ENCODE assay signal across 20 mouse cellular contexts in the genomic region with DNA sequence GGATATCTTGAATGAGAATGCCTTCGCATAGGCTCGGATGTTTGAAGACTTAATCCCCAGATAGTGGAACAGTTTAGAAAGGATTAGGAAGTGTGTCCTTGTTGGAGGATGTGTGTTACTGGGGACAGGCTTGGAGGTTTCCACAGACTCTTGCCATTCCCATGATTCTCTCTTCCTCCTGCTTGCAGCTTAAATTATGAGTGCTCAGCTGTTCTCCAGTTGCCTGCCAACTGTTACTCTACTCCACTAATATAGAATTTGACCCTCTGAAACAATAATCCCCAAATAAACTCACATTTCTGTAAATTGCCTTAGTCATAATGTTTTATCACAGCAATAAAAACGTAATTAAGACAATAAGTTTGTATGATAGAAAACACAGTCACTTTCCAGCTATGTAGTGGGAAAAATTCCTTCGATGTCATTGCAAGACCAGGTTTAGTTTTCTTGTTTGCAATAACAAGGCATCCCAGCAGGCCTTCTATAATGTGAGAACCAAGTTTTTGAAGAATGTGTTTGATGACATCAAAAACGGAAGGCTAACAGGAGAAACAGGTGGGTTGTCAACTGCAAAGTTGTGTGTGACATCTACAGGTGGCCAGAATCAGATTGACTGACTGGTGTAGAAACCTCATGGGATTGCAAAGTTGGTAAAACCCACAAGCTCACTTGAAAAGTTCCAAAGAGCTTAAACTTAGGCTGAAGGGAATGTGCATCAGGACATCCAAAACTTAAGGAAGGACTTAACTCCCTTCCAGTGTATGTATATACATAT.
DNase-seq lines count a peak whose midpoint lies in the region; ATAC-seq and TF ChIP-seq lines count a peak whose summit lies in the region.
"Had no signal": no experiment of that assay in that cellular context is flagged by ENCODE, and none has a peak within 500 bp of the region (broad histone marks: within the 10 kb centered on the region; RNA-seq: fewer than 3 reads in every experiment).

No protein-coding gene starts in this region.

- H3K27ac ChIP-seq in embryonic facial prominence, embryonic 14.5 days (replicated peaks; ENCODE audit: low read depth, low read length): no peak overlapping the region
- no peak overlapping the region for H3K27ac ChIP-seq in embryonic facial prominence, embryonic 10.5 days (replicated peaks)
- H3K27ac ChIP-seq: embryonic facial prominence, embryonic 12.5 days; embryonic facial prominence, embryonic 15.5 days; forebrain, embryonic 10.5 days; forebrain, embryonic 12.5 days had no signal

- no peak for TF ChIP-seq POLR2A in myocyte (IDR thresholded peaks at IDR 0.05; ENCODE audit: insufficient read length, low read depth)

- no peak overlapping the region for H3ac ChIP-seq in myocyte (ENCODE audit: control insufficient read depth, insufficient read length)

- H3K4me2 ChIP-seq in embryonic facial prominence, embryonic 14.5 days (ENCODE audit: low read depth, low read length): no peak overlapping the region
- H3K4me2 ChIP-seq in myocyte (ENCODE audit: low read depth): no peak overlapping the region
- H3K4me2 ChIP-seq: embryonic facial prominence, embryonic 12.5 days; embryonic facial prominence, embryonic 15.5 days; forebrain, embryonic 12.5 days had no signal

- no peaks in the 10 kb centered on the region for H3K27me3 ChIP-seq in embryonic facial prominence, embryonic 14.5 days (replicated peaks; ENCODE audit: control insufficient read depth, insufficient read depth, low read length)
- H3K27me3 ChIP-seq in embryonic facial prominence, embryonic 10.5 days (replicated peaks; ENCODE audit: low read depth, poor library complexity, severe bottlenecking): no peaks in the 10 kb centered on the region
- H3K27me3 ChIP-seq in myocyte (ENCODE audit: control insufficient read depth, insufficient read depth, insufficient read length): no peaks in the 10 kb centered on the region
- H3K27me3 ChIP-seq: embryonic facial prominence, embryonic 12.5 days; embryonic facial prominence, embryonic 15.5 days; forebrain, embryonic 12.5 days had no signal

- peak; percentile 42 for DNase-seq in embryonic facial prominence, embryonic 14.5 days (ENCODE audit: low spot score)
- no peak for DNase-seq in embryonic facial prominence, embryonic 10.5 days (ENCODE audit: low spot score)
- DNase-seq in large intestine, adult 2 months (ENCODE audit: low read depth, low spot score): peak; percentile 2
- DNase-seq in urinary bladder, postnatal 14 days (ENCODE audit: low spot score): no peak
- DNase-seq: adrenal gland, adult 2 months; adrenal gland, postnatal 10 days; adrenal gland, postnatal 25 days; cerebellum, adult 11 months; cerebellum, adult 18-20 months; cerebellum, adult 8-10 months; cerebellum, adult 9-11 months; cerebellum, postnatal 14 days; cerebellum, postnatal 36 days had no signal

- H3K9ac ChIP-seq in embryonic facial prominence, embryonic 14.5 days (ENCODE audit: low read depth, low read length): no peak overlapping the region
- H3K9ac ChIP-seq: embryonic facial prominence, embryonic 12.5 days; embryonic facial prominence, embryonic 15.5 days; forebrain, embryonic 12.5 days had no signal

- no peaks in the 10 kb centered on the region for H3K36me3 ChIP-seq in embryonic facial prominence, embryonic 14.5 days (ENCODE audit: control insufficient read depth, insufficient read depth, low read length)
- H3K36me3 ChIP-seq in embryonic facial prominence, embryonic 10.5 days (replicated peaks): no peaks in the 10 kb centered on the region
- H3K36me3 ChIP-seq in myocyte (ENCODE audit: control insufficient read depth, insufficient read depth): no peaks in the 10 kb centered on the region
- H3K36me3 ChIP-seq: embryonic facial prominence, embryonic 12.5 days; embryonic facial prominence, embryonic 15.5 days; forebrain, embryonic 10.5 days; forebrain, embryonic 12.5 days had no signal

- WGBS in embryonic facial prominence, embryonic 14.5 days: 80% methylated on average over 5 of the region's 5 CpGs
- WGBS in embryonic facial prominence, embryonic 10.5 days: 85% methylated on average over 5 of the region's 5 CpGs
- WGBS in large intestine, adult 2 months: 58% methylated on average over 5 of the region's 5 CpGs

- no peaks in the 10 kb centered on the region for H3K9me3 ChIP-seq in embryonic facial prominence, embryonic 14.5 days (ENCODE audit: control insufficient read depth, low read length)
- no peaks in the 10 kb centered on the region for H3K9me3 ChIP-seq in embryonic facial prominence, embryonic 10.5 days
- H3K9me3 ChIP-seq: embryonic facial prominence, embryonic 12.5 days; embryonic facial prominence, embryonic 15.5 days; forebrain, embryonic 10.5 days; forebrain, embryonic 12.5 days had no signal

- H3K4me3 ChIP-seq in embryonic facial prominence, embryonic 14.5 days (ENCODE audit: low read depth, low read length): no peak overlapping the region
- no peak overlapping the region for H3K4me3 ChIP-seq in embryonic facial prominence, embryonic 10.5 days
- no peak overlapping the region for H3K4me3 ChIP-seq in myocyte
- H3K4me3 ChIP-seq: embryonic facial prominence, embryonic 12.5 days; embryonic facial prominence, embryonic 15.5 days; erythroblast, embryonic 14.5 days; forebrain, embryonic 10.5 days; forebrain, embryonic 12.5 days had no signal

- H3K4me1 ChIP-seq in embryonic facial prominence, embryonic 14.5 days (ENCODE audit: control insufficient read depth, insufficient read depth, low read length): 0 out of 2 replicates have a peak, but pooled peaks cover 4% of the 10 kb centered on the region
- no peaks in the 10 kb centered on the region for H3K4me1 ChIP-seq in embryonic facial prominence, embryonic 10.5 days
- H3K4me1 ChIP-seq: embryonic facial prominence, embryonic 12.5 days; embryonic facial prominence, embryonic 15.5 days; forebrain, embryonic 12.5 days had no signal

- ATAC-seq in embryonic facial prominence, embryonic 14.5 days (ENCODE audit: low read depth): no peak
- ATAC-seq: forebrain, embryonic 16.5 days had no signal

- no peaks in the 10 kb centered on the region for H3K79me2 ChIP-seq in myocyte (ENCODE audit: control insufficient read depth, insufficient read depth)

TF ChIP-seq in myocyte, 11 proteins besides CTCF, POLR2A, EP300 and RAD21:
- TF ChIP-seq MYOG (IDR thresholded peaks at IDR 0.05; ENCODE audit: control insufficient read depth in 1 of 3, insufficient read depth in 1 of 3, insufficient read length in 2 of 3, low read depth in 2 of 3) (no peak), MYOD1 (IDR thresholded peaks at IDR 0.05; ENCODE audit: control insufficient read depth in 1 of 3, insufficient read length in 2 of 3, low read depth in 2 of 3) (peak in 2 of 3 experiments; percentile 64 to 79), TCF3 (IDR thresholded peaks at IDR 0.05; ENCODE audit: insufficient read length, low read depth) (no peak)

Comparison
In these comparisons a context has a peak if more than half of its experiments do, and no peak if none do; other contexts are left out.
1. DNase-seq: peak in embryonic facial prominence, embryonic 14.5 days (single experiment) and large intestine, adult 2 months (single experiment); none in embryonic facial prominence, embryonic 10.5 days (single experiment) and urinary bladder, postnatal 14 days (single experiment).